10 mouse cellular contexts compared by ENCODE assay signal in genomic region chr11:19009536-19010395, GRCm38 (mm10). TPM values are rescaled to one million over a fixed set of nuclear protein-coding genes. Genes with fewer than 3 reads are reported as not detected.
DNase-seq lines count a peak whose midpoint lies in the region; ATAC-seq and TF ChIP-seq lines count a peak whose summit lies in the region.
"Had no signal": no experiment of that assay in that cellular context is flagged by ENCODE, and none has a peak within 500 bp of the region (broad histone marks: within the 10 kb centered on the region; RNA-seq: fewer than 3 reads in every experiment).

No protein-coding gene starts in this region.

- H3K9ac ChIP-seq in liver, embryonic 12.5 days, result no peak overlapping the region
- H3K9ac ChIP-seq in liver, postnatal 0 days (replicated peaks), result no peak overlapping the region
- peak overlapping the region; percentile 100 for H3K9ac ChIP-seq in hindbrain, embryonic 13.5 days
- peak overlapping the region; percentile 100 for H3K9ac ChIP-seq in neural tube, embryonic 13.5 days
- H3K9ac ChIP-seq: liver, embryonic 14.5 days had no signal

- H3K4me2 ChIP-seq in liver, embryonic 12.5 days, result peak overlapping the region; percentile 38
- H3K4me2 ChIP-seq in liver, postnatal 0 days (ENCODE audit: low read depth, low read length), result no peak overlapping the region
- peak overlapping the region; percentile 89 for H3K4me2 ChIP-seq in hindbrain, embryonic 13.5 days
- H3K4me2 ChIP-seq in neural tube, embryonic 13.5 days, result peak overlapping the region; percentile 92

- peaks cover 19% of the 10 kb centered on the region; the same call in 1 of the 2 replicates for H3K4me1 ChIP-seq in liver, embryonic 12.5 days
- H3K4me1 ChIP-seq in liver, postnatal 0 days (ENCODE audit: insufficient read depth), result no peaks in the 10 kb centered on the region
- H3K4me1 ChIP-seq in forebrain, embryonic 10.5 days, result peaks cover 78% of the 10 kb centered on the region
- peaks cover 73% of the 10 kb centered on the region for H3K4me1 ChIP-seq in hindbrain, embryonic 13.5 days (replicated peaks)
- peaks cover 88% of the 10 kb centered on the region for H3K4me1 ChIP-seq in neural tube, embryonic 13.5 days (replicated peaks)

- H3K9me3 ChIP-seq in liver, embryonic 12.5 days (replicated peaks), result no peaks in the 10 kb centered on the region
- H3K9me3 ChIP-seq in liver, postnatal 0 days (ENCODE audit: low read length), result no peaks in the 10 kb centered on the region
- H3K9me3 ChIP-seq in forebrain, embryonic 10.5 days, result no peaks in the 10 kb centered on the region
- H3K9me3 ChIP-seq in hindbrain, embryonic 13.5 days, result no peaks in the 10 kb centered on the region
- H3K9me3 ChIP-seq in neural tube, embryonic 13.5 days, result no peaks in the 10 kb centered on the region

- peaks cover 12% of the 10 kb centered on the region; the same call in 1 of the 2 replicates for H3K36me3 ChIP-seq in liver, embryonic 12.5 days
- 0 out of 2 replicates have a peak, but pooled peaks cover 4% of the 10 kb centered on the region for H3K36me3 ChIP-seq in liver, postnatal 0 days (replicated peaks; ENCODE audit: insufficient read depth, low read length)
- H3K36me3 ChIP-seq in forebrain, embryonic 10.5 days (replicated peaks), result no peaks in the 10 kb centered on the region; the same call in 1 of the 2 replicates
- peaks cover 22% of the 10 kb centered on the region for H3K36me3 ChIP-seq in hindbrain, embryonic 13.5 days
- peaks cover 12% of the 10 kb centered on the region; the same call in 1 of the 2 replicates for H3K36me3 ChIP-seq in neural tube, embryonic 13.5 days

- TF ChIP-seq CTCF in liver, postnatal 0 days (IDR thresholded peaks at IDR 0.05; ENCODE audit: low read depth), result no peak

- TF ChIP-seq EP300 in liver, postnatal 0 days (IDR thresholded peaks at IDR 0.05; ENCODE audit: low read depth), result no peak

- peaks cover 19% of the 10 kb centered on the region for H3K27me3 ChIP-seq in liver, embryonic 12.5 days (replicated peaks)
- H3K27me3 ChIP-seq in liver, postnatal 0 days (ENCODE audit: insufficient read depth, low read length), result peaks cover 5% of the 10 kb centered on the region; the same call in 1 of the 2 replicates
- H3K27me3 ChIP-seq in forebrain, embryonic 10.5 days (ENCODE audit: poor library complexity, severe bottlenecking), result peaks cover 100% of the 10 kb centered on the region
- no peaks in the 10 kb centered on the region for H3K27me3 ChIP-seq in hindbrain, embryonic 13.5 days
- no peaks in the 10 kb centered on the region for H3K27me3 ChIP-seq in neural tube, embryonic 13.5 days

- 55% methylated on average over 17 of the region's 17 CpGs for WGBS in liver, embryonic 12.5 days (ENCODE audit: insufficient replicate concordance)
- 61% methylated on average over 17 of the region's 17 CpGs for WGBS in liver, postnatal 0 days (ENCODE audit: insufficient replicate concordance)
- WGBS in forebrain, embryonic 10.5 days, result 7% methylated on average over 17 of the region's 17 CpGs
- WGBS in hindbrain, embryonic 13.5 days, result 11% methylated on average over 17 of the region's 17 CpGs
- 17% methylated on average over 17 of the region's 17 CpGs for WGBS in neural tube, embryonic 13.5 days

- no peak overlapping the region for H3K4me3 ChIP-seq in liver, embryonic 12.5 days
- H3K4me3 ChIP-seq in liver, postnatal 0 days (ENCODE audit: low read depth, low read length), result no peak overlapping the region
- H3K4me3 ChIP-seq in forebrain, embryonic 10.5 days, result peak overlapping the region; percentile 32
- H3K4me3 ChIP-seq in hindbrain, embryonic 13.5 days, result peak overlapping the region; percentile 85
- H3K4me3 ChIP-seq in neural tube, embryonic 13.5 days, result peak overlapping the region; percentile 77

- peak overlapping the region; percentile 36; the same call in 1 of the 2 replicates for H3K27ac ChIP-seq in liver, embryonic 12.5 days
- no peak overlapping the region for H3K27ac ChIP-seq in liver, postnatal 0 days (ENCODE audit: low read depth)
- peak overlapping the region; percentile 67 for H3K27ac ChIP-seq in forebrain, embryonic 10.5 days
- peak overlapping the region; percentile 100 for H3K27ac ChIP-seq in hindbrain, embryonic 13.5 days
- H3K27ac ChIP-seq in neural tube, embryonic 13.5 days (replicated peaks), result peak overlapping the region; percentile 100
- H3K27ac ChIP-seq: liver, embryonic 14.5 days had no signal

- DNase-seq in liver, postnatal 0 days, result no peak
- DNase-seq in forebrain, embryonic 10.5 days (ENCODE audit: extremely low spot score, low spot score), result no peak
- DNase-seq in right cerebral cortex, postnatal 25 days, result no peak
- DNase-seq: thymus, postnatal 36 days had no signal

- ATAC-seq in liver, embryonic 12.5 days, result no peak
- no peak for ATAC-seq in liver, postnatal 0 days
- ATAC-seq in hindbrain, embryonic 13.5 days (ENCODE audit: low FRiP score), result no peak
- ATAC-seq in neural tube, embryonic 13.5 days (ENCODE audit: low read depth), result no peak
- no peak for ATAC-seq in activated CD4-positive, CD25-positive, alpha-beta regulatory T cell, adult 4 months
- ATAC-seq in inflammation-experienced regulatory T-cells, adult 6 months, result no peak

RNA-seq across cellular contexts. Expression of gene Meis1, which starts 9.0 kb away (rescaled TPM):
- polyA plus RNA-seq in liver, embryonic 12.5 days (2016; fragmentation: Nextera tagmentation; extraction: Ambion mirVana), result 24.6 TPM in 2 replicates
- polyA plus RNA-seq in liver, postnatal 0 days (2015; fragmentation: Nextera tagmentation; extraction: Ambion mirVana), result 6.7 TPM in 2 replicates
- polyA plus RNA-seq in forebrain, embryonic 10.5 days (2016; fragmentation: Nextera tagmentation; extraction: Ambion mirVana), result 36.1 and 39.6 TPM in 2 replicates
- 211 and 212 TPM in 2 replicates for polyA plus RNA-seq in hindbrain, embryonic 13.5 days (2015; fragmentation: Nextera tagmentation; extraction: Ambion mirVana)
- 159 and 171 TPM in 2 replicates for polyA plus RNA-seq in neural tube, embryonic 13.5 days (2015; fragmentation: Nextera tagmentation; extraction: Ambion mirVana)
- under 1 TPM in 1 of 2 experiments, not detected in 1; 0.33 TPM for polyA plus RNA-seq in activated CD4-positive, CD25-positive, alpha-beta regulatory T cell, adult 4 months (2017; shearing (Covaris generic))
- polyA plus RNA-seq in inflammation-experienced regulatory T-cells, adult 6 months (2017; shearing (Covaris generic)), result under 1 TPM in 2 of 3 experiments, not detected in 1; 0.10 to 0.13 TPM

Comparison
In these comparisons a context has a peak if more than half of its experiments do, and no peak if none do; other contexts are left out.
1. H3K4me3 ChIP-seq: peak in forebrain, embryonic 10.5 days (single experiment), hindbrain, embryonic 13.5 days (single experiment) and neural tube, embryonic 13.5 days (single experiment); none in liver, embryonic 12.5 days (single experiment) and liver, postnatal 0 days (single experiment).
2. H3K9ac ChIP-seq: peak in hindbrain, embryonic 13.5 days (single experiment) and neural tube, embryonic 13.5 days (single experiment); none in liver, embryonic 12.5 days (single experiment) and liver, postnatal 0 days (single experiment).